Mouse (Mus musculus) MEL (cell line): ENCODE data around the gene Synpo2. TPM values are rescaled to one million over a fixed set of nuclear protein-coding genes. Genes with fewer than 3 reads are reported as not detected.

Experiments
- DNase-seq: peaks from one replicate; pipeline ENCODE4 v3.0.0; 2011; ENCODE audit warnings: low read depth, low spot score
- H3K27ac ChIP-seq: 2 replicates; pipeline ENCODE4 v1.5.1; 2012; ENCODE audit warnings: low read depth, mild to moderate bottlenecking, control low read depth, low read length, moderate library complexity; ENCODE audit not compliant: control insufficient read depth
- H3K27me3 ChIP-seq, 2 experiments: fragments of 150-350 bp in 1 of 2; sonication (generic) in 1 of 2; 2 replicates each; pipeline ENCODE4 v1.6.1; 2012; ENCODE audit warnings: low read length in 2 of 2, mild to moderate bottlenecking in 2 of 2, improper control_type of control experiment in 1 of 2, moderate library complexity in 1 of 2; ENCODE audit not compliant: insufficient read depth in 2 of 2, control insufficient read depth in 1 of 2
- H3K36me3 ChIP-seq, 2 experiments: 2 replicates each; pipeline ENCODE4 v1.6.1; 2012 to 2014; ENCODE audit warnings: low read length in 2 of 2, improper control_type of control experiment in 1 of 2, inconsistent platforms in 1 of 2, mild to moderate bottlenecking in 1 of 2; ENCODE audit not compliant: insufficient read depth in 2 of 2, control insufficient read depth in 1 of 2
- H3K4me1 ChIP-seq, 2 experiments: fragments of 150-350 bp in 1 of 2; sonication (generic) in 1 of 2; 2 replicates each; pipeline ENCODE4 v1.6.1; 2012; ENCODE audit warnings: low read length in 2 of 2, improper control_type of control experiment in 1 of 2, mild to moderate bottlenecking in 1 of 2; ENCODE audit not compliant: insufficient read depth in 2 of 2, control insufficient read depth in 1 of 2
- H3K4me3 ChIP-seq, 2 experiments: fragments of 150-350 bp in 1 of 2; sonication (generic) in 1 of 2; 2 replicates each; pipeline ENCODE4 v1.5.1; 2012; ENCODE audit warnings: low read depth in 2 of 2, low read length in 2 of 2, mild to moderate bottlenecking in 2 of 2, moderate library complexity in 2 of 2, control low read depth in 1 of 2, improper control_type of control experiment in 1 of 2; ENCODE audit not compliant: control insufficient read depth in 1 of 2, insufficient read depth in 1 of 2
- H3K79me2 ChIP-seq: 2 replicates; pipeline ENCODE4 v1.6.1; 2012; ENCODE audit warnings: mild to moderate bottlenecking, low read length, moderate library complexity; ENCODE audit not compliant: control insufficient read depth, poor library complexity, insufficient read depth
- H3K9ac ChIP-seq: 2 replicates; pipeline ENCODE4 v1.6.1; 2012; ENCODE audit warnings: low read depth, mild to moderate bottlenecking, control low read depth, low read length, moderate library complexity; ENCODE audit not compliant: control insufficient read depth, poor library complexity, severe bottlenecking
- H3K9me3 ChIP-seq: fragments of 150-350 bp; sonication (generic); replicated peaks from 2 replicates; pipeline ENCODE4 v1.6.1; 2012; ENCODE audit warnings: mild to moderate bottlenecking, low read length, improper control_type of control experiment, moderate library complexity; ENCODE audit not compliant: insufficient read depth
- BHLHE40 ChIP-seq: IDR thresholded peaks from 2 replicates; pipeline ENCODE4 v1.6.1; 2012; ENCODE audit warnings: low read depth, mild to moderate bottlenecking, inconsistent platforms, low read length, improper control_type of control experiment, borderline replicate concordance
- CHD2 ChIP-seq: IDR thresholded peaks from 2 replicates; pipeline ENCODE4 v1.6.1; 2011; ENCODE audit warnings: low read length, improper control_type of control experiment
- ELF1 ChIP-seq: IDR thresholded peaks from 2 replicates; pipeline ENCODE4 v1.6.1; 2014; ENCODE audit warnings: low read depth, mild to moderate bottlenecking, inconsistent platforms, low read length, improper control_type of control experiment, moderate library complexity
- GABPA ChIP-seq: IDR thresholded peaks from 2 replicates; pipeline ENCODE4 v1.6.1; 2012; ENCODE audit warnings: low read depth, mild to moderate bottlenecking, inconsistent platforms, low read length, improper control_type of control experiment, moderate library complexity
- HCFC1 ChIP-seq: IDR thresholded peaks from 2 replicates; pipeline ENCODE4 v1.6.1; 2012; ENCODE audit warnings: low read depth, mild to moderate bottlenecking, inconsistent platforms, low read length, improper control_type of control experiment, moderate library complexity
- MAFK ChIP-seq: IDR thresholded peaks from 2 replicates; pipeline ENCODE4 v1.6.1; 2011; ENCODE audit warnings: low read depth, mild to moderate bottlenecking, low read length, improper control_type of control experiment, borderline replicate concordance
- MXI1 ChIP-seq: IDR thresholded peaks from 2 replicates; pipeline ENCODE4 v1.6.1; 2011; ENCODE audit warnings: mild to moderate bottlenecking, low read depth, low read length, improper control_type of control experiment
- MYB ChIP-seq: IDR thresholded peaks from 2 replicates; pipeline ENCODE4 v1.6.1; 2011; ENCODE audit warnings: mild to moderate bottlenecking, low read depth, low read length, improper control_type of control experiment
- MYC ChIP-seq: IDR thresholded peaks from 2 replicates; pipeline ENCODE4 v1.6.1; 2011; ENCODE audit warnings: low read depth, mild to moderate bottlenecking, low read length, improper control_type of control experiment, moderate library complexity
- NELFE ChIP-seq: IDR thresholded peaks from 2 replicates; pipeline ENCODE4 v1.6.1; 2011; ENCODE audit warnings: low read depth, low read length, improper control_type of control experiment
- NRF1 ChIP-seq: IDR thresholded peaks from 2 replicates; pipeline ENCODE4 v1.6.1; 2014; ENCODE audit warnings: low read depth, mild to moderate bottlenecking, inconsistent platforms, low read length, improper control_type of control experiment, moderate library complexity; ENCODE audit not compliant: poor library complexity, insufficient read depth, severe bottlenecking
- POLR2A ChIP-seq, 2 experiments: IDR thresholded peaks; 2 replicates each; pipeline ENCODE4 v1.6.1; 2011 to 2012; ENCODE audit warnings: low read length in 2 of 2, mild to moderate bottlenecking in 2 of 2, control low read depth in 1 of 2, improper control_type of control experiment in 1 of 2, low read depth in 1 of 2, moderate library complexity in 1 of 2; ENCODE audit not compliant: control insufficient read depth in 1 of 2, insufficient read depth in 1 of 2, poor library complexity in 1 of 2
- SIN3A ChIP-seq: IDR thresholded peaks from 2 replicates; pipeline ENCODE4 v1.6.1; 2012; ENCODE audit warnings: low read length, improper control_type of control experiment, inconsistent platforms
- ZKSCAN1 ChIP-seq: IDR thresholded peaks from 2 replicates; pipeline ENCODE4 v1.6.1; 2012; ENCODE audit warnings: low read depth, mild to moderate bottlenecking, inconsistent platforms, low read length, improper control_type of control experiment, moderate library complexity
- ZNF384 ChIP-seq: IDR thresholded peaks from 2 replicates; pipeline ENCODE4 v1.6.1; 2012; ENCODE audit warnings: low read depth, mild to moderate bottlenecking, inconsistent platforms, low read length, improper control_type of control experiment
- polyA plus RNA-seq, 2 experiments: library from polyadenylated mRNA; stranded (reverse) in 1 of 2; unstranded in 1 of 2; fragments of >175 nt in 1 of 2; fragments of >200 nt in 1 of 2; gene quantifications; 2 replicates each; pipeline versions ENCODE4 v1.2.1 to v1.2.4; 2012; ENCODE audit warnings: low replicate concordance in 2 of 2, low read depth in 1 of 2; ENCODE audit not compliant: insufficient read length in 2 of 2, insufficient read depth in 1 of 2, missing spikeins in 1 of 2
- total RNA-seq: library from RNA; depleted of rRNA; stranded (reverse); fragments of 300-350 nt; gene quantifications from 2 replicates; pipeline ENCODE4 v1.2.3, GENCODE M21; 2012

Synpo2 gene
- total and polyA plus RNA-seq, 3 experiments, result 0.04 TPM; not detected in 2

DNA sequence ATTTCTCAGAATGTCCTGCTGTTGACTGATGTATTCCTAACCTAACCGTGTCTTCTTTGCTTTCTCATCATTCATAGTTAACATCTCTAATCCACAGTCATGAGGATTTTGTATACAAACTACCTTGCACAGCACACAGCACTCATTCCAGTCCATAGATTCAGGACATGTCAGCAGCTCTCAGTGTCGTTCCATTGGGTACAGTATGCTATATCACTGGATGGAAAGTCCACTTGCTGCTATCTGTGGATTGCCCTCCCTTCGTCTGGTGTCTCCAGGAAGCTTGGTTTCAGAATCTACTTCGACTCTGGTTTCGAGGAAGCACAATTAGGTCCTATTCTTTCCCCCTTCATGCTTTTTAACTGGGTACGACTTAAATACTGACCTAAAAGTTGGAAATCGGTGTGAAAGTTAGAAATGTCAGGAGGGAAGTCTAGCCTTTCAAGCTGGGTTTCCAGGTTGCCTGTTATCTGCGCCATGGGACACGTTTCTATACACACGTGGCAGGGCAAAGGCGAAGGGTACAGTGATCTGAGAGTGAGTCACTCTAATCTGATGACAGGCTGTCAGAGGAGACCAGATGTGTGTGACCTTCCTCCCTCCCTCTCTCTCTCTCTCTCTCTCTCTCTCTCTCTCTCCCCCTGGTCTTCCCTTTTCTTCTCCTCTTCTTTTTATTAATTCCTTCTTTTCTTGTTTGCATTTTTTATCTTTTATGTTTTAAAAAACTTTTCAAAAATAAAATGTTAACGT, 47.1 kb upstream of the Synpo2 start (continued):
- no peak for TF ChIP-seq POLR2A (IDR thresholded peaks at IDR 0.05; ENCODE audit: control insufficient read depth in 1 of 2, insufficient read depth in 1 of 2, low read depth in 1 of 2, low read length in 2 of 2, poor library complexity in 1 of 2)

DNA sequence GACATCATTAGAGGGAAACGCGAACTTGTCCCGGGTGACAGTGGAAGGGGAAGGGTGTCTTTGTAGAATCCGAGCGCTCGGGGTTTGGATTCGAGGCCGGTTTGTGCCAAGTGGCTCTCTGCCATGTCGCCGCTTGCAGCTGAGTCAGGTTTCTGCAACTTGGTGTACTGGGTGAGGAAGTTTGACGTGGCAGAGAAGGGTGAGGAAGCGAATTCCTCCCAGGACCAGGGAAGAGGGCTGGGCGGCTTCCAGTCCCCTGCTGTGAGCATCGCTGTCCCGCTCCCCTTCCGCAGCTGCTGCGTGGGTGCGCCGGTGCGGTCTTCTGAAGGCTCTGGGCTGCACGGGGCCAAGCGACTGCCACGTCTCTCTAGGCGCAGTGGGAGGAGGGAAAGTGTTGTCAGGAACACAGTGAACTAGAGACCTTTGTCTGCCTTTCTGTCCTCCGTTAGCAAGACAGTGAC, 31.8 kb upstream of the Synpo2 start:
- peaks cover 0 to 2% of the 10 kb centered on the region in 2 experiments; a peak in 1 of 4 replicates for H3K4me1 ChIP-seq
- peaks cover 0 to 3% of the 10 kb centered on the region in 2 experiments; a peak in 2 of 4 replicates for H3K36me3 ChIP-seq
- H3K9me3 ChIP-seq, result no peaks in the 10 kb centered on the region
- no peak for TF ChIP-seq ZKSCAN1
- TF ChIP-seq MAFK, result no peak
- TF ChIP-seq POLR2A (IDR thresholded peaks at IDR 0.05; ENCODE audit: control insufficient read depth in 1 of 2, insufficient read depth in 1 of 2, low read depth in 1 of 2, low read length in 2 of 2, poor library complexity in 1 of 2), result 0 out of 4 replicates have a peak, but pooled peaks of 1 of the 2 experiments have one; percentile 4
- no peak for TF ChIP-seq MYB
- no peak for TF ChIP-seq ZNF384
- no peak for TF ChIP-seq BHLHE40
- peak; percentile 27; the same call in 1 of the 2 replicates for TF ChIP-seq MXI1
- TF ChIP-seq SIN3A, result peak; percentile 28
- peak; percentile 28; the same call in 1 of the 2 replicates for TF ChIP-seq MYC
- no peak for TF ChIP-seq GABPA
- H3K79me2 ChIP-seq, result no peaks in the 10 kb centered on the region; the same call in 1 of the 2 replicates
- peak overlapping the region; percentile 54 to 82 for H3K4me3 ChIP-seq
- no peak overlapping the region for H3K27ac ChIP-seq
- peak; percentile 78 for DNase-seq
- H3K27me3 ChIP-seq, result no peaks in the 10 kb centered on the region
- H3K9ac ChIP-seq, result peak overlapping the region; percentile 70

DNA sequence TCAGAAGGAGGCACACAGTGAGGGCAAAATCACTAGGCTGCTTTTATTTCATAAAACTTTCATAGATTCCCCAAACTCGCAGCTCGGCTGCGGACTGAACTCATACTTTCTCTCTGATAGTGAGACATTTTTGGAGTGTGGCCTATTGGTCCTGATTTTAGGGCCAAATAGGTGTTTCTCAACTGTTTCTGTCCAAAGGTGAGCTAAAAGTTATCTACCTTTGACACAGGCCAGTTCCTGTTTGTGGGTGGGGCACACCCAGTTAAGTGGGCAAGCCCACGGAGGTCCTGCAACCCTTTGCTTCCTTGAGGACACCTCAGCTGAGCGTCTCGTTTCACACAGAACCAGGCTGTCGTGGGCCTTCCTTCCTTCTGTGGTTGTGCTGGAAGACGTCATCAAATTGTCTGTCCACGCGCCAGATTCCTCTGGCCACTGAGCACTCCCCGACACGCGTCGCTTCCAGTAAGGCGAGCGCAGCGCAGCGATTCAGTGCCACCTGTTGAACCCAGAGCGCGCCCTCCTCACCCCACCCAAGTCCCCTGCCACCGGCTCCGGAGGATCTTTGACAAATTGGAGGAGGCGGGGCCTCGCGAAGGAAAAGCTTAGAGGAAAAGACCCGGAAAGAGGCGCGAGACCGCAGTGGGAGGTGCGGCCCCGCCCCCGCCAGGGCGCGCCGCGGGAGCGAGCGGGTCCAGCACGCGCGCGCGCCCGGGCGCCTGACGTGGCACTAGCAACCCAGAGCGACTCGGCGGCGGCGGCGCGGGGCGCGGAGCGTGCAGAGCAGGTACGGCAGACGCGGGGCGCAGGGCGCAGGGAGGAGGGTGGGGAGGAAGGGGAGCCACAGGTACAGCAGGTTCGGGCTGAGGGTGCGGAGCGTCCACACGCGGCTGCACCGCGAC, 31.1 kb upstream of the Synpo2 start, which contains the start of gene Sec24d:
Sec24d (plus strand) TSS at position 703 of the 899 bp plus-strand sequence.
- Histone ChIP-seq H3K9ac (peak within 1 kb of the TSS; percentile 70), H3K79me2 (no peaks in the 10 kb centered on the region; the same call in 1 of the 2 replicates), H3K27ac (no peak within 1 kb of the TSS), H3K4me1 (peaks cover 0 to 2% of the 10 kb centered on the region in 2 experiments; a peak in 1 of 4 replicates), H3K9me3 (no peaks in the 10 kb centered on the region), H3K36me3 (peaks cover 0 to 3% of the 10 kb centered on the region in 2 experiments; a peak in 2 of 4 replicates), H3K4me3 (peak within 1 kb of the TSS; percentile 54 to 92), H3K27me3 (no peaks in the 10 kb centered on the region)
- TF ChIP-seq HCFC1 (peak; percentile 24; the same call in 1 of the 2 replicates), NELFE (peak; percentile 50), NRF1 (peak; percentile 37; the same call in 1 of the 2 replicates), ELF1 (0 out of 2 replicates have a peak, but pooled peaks have one; percentile 27), CHD2 (no peak), POLR2A (IDR thresholded peaks at IDR 0.05; ENCODE audit: control insufficient read depth in 1 of 2, insufficient read depth in 1 of 2, low read depth in 1 of 2, low read length in 2 of 2, poor library complexity in 1 of 2) (peak; percentile 53 to 54; a peak in 2 of 4 replicates)
- peak; percentile 86 for DNase-seq
